Mouse (Mus musculus) hindbrain, embryonic 13.5 days (tissue): ENCODE measurements at regions not wholly inside any gene's neighbourhood (a gene's known extent, or its start where the extent isn't known, plus 50 kb on each side); places are given as distances from the start of the nearest gene placed in this dataset.

Experiments used
- ATAC-seq: fragments of 200-750 bp; cut with Nextera tagmentation; 2 replicates; pipeline ENCODE4 v1.8.0; 2017; ENCODE audit warnings: moderate TSS enrichment; ENCODE audit not compliant: low FRiP score
- H3K27ac ChIP-seq: fragments of 300-500 bp; sonication (generic); 2 replicates; pipeline ENCODE4 v1.5.1; 2015; ENCODE audit warnings: inconsistent platforms, mild to moderate bottlenecking, moderate library complexity
- H3K27me3 ChIP-seq: fragments of 300-500 bp; sonication (generic); 2 replicates; pipeline ENCODE4 v1.6.1; 2015; ENCODE audit warnings: mild to moderate bottlenecking, inconsistent platforms
- H3K36me3 ChIP-seq: fragments of 300-500 bp; sonication (generic); 2 replicates; pipeline ENCODE4 v1.6.1; 2015; ENCODE audit warnings: mild to moderate bottlenecking, inconsistent platforms
- H3K4me1 ChIP-seq: fragments of 300-500 bp; sonication (generic); replicated peaks from 2 replicates; pipeline ENCODE4 v1.6.1; 2015; ENCODE audit warnings: inconsistent platforms
- H3K4me2 ChIP-seq: fragments of 300-500 bp; sonication (generic); 2 replicates; pipeline ENCODE4 v1.6.1; 2015; ENCODE audit warnings: inconsistent platforms, mild to moderate bottlenecking, moderate library complexity
- H3K4me3 ChIP-seq: fragments of 300-500 bp; sonication (generic); 2 replicates; pipeline ENCODE4 v1.5.1; 2015; ENCODE audit warnings: mild to moderate bottlenecking, inconsistent platforms
- H3K9ac ChIP-seq: fragments of 300-500 bp; sonication (generic); 2 replicates; pipeline ENCODE4 v1.6.1; 2015; ENCODE audit warnings: mild to moderate bottlenecking, inconsistent platforms
- H3K9me3 ChIP-seq: fragments of 300-500 bp; sonication (generic); 2 replicates; pipeline ENCODE4 v1.6.1; 2016; ENCODE audit warnings: inconsistent platforms
- WGBS: fragments of 180-500 bp; shearing (Covaris S2); methylation state at CpG from one replicate; pipeline ENCODE4 v1.1.7; 2015; 5-methylcytosine and 5-hydroxymethylcytosine counted together

GRCm38 (mm10) chr10:37315804-37316203 is 177.1 kb upstream of the Marcks start:
- no peak for ATAC-seq
- Histone ChIP-seq H3K4me2 (no peak overlapping the region), H3K27me3 (no peaks in the 10 kb centered on the region), H3K4me1 (peaks cover 5% of the 10 kb centered on the region), H3K9me3 (no peaks in the 10 kb centered on the region), H3K36me3 (no peaks in the 10 kb centered on the region), H3K27ac (no peak overlapping the region), H3K9ac (no peak overlapping the region), H3K4me3 (no peak overlapping the region)
- WGBS: 86% methylated on average over 1 of the region's 1 CpGs

GRCm38 (mm10) chr10:37314746-37315430 is 176.2 kb upstream of the Marcks start:
- peak; percentile 80 for ATAC-seq

GRCm38 (mm10) chr10:37313461-37313860 is 174.7 kb upstream of the Marcks start:
- Histone ChIP-seq H3K36me3 (no peaks in the 10 kb centered on the region), H3K9me3 (no peaks in the 10 kb centered on the region), H3K27me3 (no peaks in the 10 kb centered on the region), H3K9ac (no peak overlapping the region), H3K27ac (no peak overlapping the region), H3K4me1 (peaks cover 5% of the 10 kb centered on the region), H3K4me2 (no peak overlapping the region), H3K4me3 (no peak overlapping the region)
- ATAC-seq: no peak

More at GRCm38 (mm10) chr10:37314746-37315430, 176.2 kb upstream of the Marcks start:
- Histone ChIP-seq H3K27ac (peak overlapping the region; percentile 58), H3K36me3 (no peaks in the 10 kb centered on the region), H3K9ac (no peak overlapping the region), H3K4me3 (no peak overlapping the region), H3K4me2 (no peak overlapping the region), H3K9me3 (no peaks in the 10 kb centered on the region), H3K4me1 (peaks cover 5% of the 10 kb centered on the region), H3K27me3 (no peaks in the 10 kb centered on the region)
- WGBS: 64% methylated on average over 5 of the region's 5 CpGs

DNA sequence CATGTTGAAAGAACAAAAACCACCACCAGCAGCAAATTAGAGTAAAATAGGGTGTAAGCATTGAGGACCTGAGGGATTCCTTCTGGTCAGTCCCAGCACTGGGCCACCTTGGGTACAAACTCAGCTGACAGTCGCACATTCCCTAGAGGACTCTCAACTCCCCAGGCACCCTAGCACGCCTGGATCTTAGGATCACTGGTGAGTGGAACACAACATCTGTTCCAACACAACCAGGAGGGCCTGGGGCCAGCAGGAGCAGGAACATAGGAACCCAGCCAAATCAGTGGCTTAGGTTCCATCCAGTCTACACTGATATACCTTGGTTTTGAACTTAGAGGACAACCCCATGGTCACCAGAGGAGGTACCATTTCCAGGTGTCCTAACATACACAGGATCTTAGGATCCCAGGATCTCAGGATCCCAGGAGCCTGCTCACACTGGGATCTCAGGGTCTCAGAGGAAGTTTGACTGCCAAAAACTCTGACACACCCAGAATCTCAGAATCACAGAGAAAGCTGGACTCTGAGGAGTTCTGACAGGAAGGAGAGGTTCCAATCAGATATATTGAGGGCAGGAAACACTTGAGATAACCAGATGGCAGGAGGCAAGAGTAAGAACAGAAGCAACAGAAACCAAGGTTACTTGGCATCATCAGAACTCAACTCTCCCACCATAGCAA is 171.7 kb upstream of the Marcks start:
- Histone ChIP-seq H3K4me2 (no peak overlapping the region), H3K9me3 (no peaks in the 10 kb centered on the region), H3K4me1 (peaks cover 5% of the 10 kb centered on the region), H3K27ac (no peak overlapping the region), H3K36me3 (no peaks in the 10 kb centered on the region), H3K4me3 (no peak overlapping the region), H3K27me3 (no peaks in the 10 kb centered on the region), H3K9ac (no peak overlapping the region)
- no peak for ATAC-seq
- WGBS: 88% methylated on average over 2 of the region's 2 CpGs

DNA sequence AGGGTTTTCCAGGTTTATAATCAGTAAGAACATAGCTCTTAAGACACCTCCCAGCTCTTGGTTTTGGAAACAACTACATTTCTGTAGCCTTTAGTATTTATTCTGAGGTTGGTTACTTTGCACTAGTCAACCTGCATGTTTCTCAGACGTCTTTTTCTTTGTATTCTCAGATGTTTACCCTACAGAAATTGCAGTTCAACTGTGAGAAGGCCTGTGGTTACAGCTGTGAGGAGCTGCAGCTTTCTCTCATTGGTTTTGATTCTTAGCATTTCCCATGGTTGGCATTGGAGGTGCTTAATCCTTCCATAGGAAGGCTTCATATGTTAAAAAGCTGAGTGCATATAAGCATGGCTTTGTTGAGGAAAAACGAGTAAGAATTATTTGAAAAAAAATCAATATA is 165.9 kb upstream of the Marcks start:
- no peak for ATAC-seq
- no peaks in the 10 kb centered on the region for H3K4me1 ChIP-seq
- no peak overlapping the region for H3K4me2 ChIP-seq
- no peaks in the 10 kb centered on the region for H3K27me3 ChIP-seq
- no peaks in the 10 kb centered on the region for H3K9me3 ChIP-seq
- H3K9ac ChIP-seq: no peak overlapping the region
- WGBS: 54% methylated on average over 2 of the region's 2 CpGs
- H3K27ac ChIP-seq: no peak overlapping the region
- H3K4me3 ChIP-seq: no peak overlapping the region
- no peaks in the 10 kb centered on the region for H3K36me3 ChIP-seq

DNA sequence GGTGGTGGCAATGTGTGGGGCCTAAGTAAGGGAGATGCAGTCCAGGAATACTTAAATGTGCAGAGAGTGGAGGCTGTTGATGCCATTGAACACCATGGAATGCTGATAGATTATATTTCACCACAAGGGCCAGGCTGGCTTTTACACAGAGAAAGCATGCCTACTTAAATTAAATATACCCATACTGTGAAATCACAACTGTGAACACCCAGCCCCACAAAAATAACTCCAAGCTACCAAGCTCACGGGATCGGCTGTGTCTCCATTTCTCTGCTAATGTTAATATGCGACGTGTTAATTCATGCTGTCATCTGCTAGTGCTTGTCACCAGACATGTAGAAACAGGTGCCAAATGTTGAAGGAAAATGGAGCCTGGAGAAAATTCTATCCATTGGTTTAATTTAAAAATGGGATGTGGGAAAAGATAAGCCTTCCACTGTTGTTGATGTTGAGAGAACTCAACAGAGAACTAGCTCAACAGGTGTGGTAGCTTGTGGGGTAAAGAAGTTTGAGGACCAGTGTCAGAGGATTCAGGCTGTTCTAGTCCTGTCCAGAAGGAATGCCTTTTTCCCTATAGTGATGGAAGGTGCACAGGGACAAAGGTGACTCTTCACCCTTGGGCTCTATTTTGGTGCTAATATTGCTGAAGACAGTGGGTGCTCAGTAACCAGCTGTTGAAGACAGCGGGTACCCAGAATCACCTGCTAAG is 161.6 kb upstream of the Marcks start:
- H3K9me3 ChIP-seq: no peaks in the 10 kb centered on the region
- 86% methylated on average over 5 of the region's 5 CpGs for WGBS
- no peaks in the 10 kb centered on the region for H3K4me1 ChIP-seq
- ATAC-seq: no peak
- H3K27ac ChIP-seq: no peak overlapping the region
- H3K36me3 ChIP-seq: no peaks in the 10 kb centered on the region
- no peaks in the 10 kb centered on the region for H3K27me3 ChIP-seq
- H3K4me2 ChIP-seq: no peak overlapping the region
- H3K9ac ChIP-seq: no peak overlapping the region
- H3K4me3 ChIP-seq: no peak overlapping the region

- no peak overlapping the region for H3K4me2 ChIP-seq
- no peak overlapping the region for H3K27ac ChIP-seq
- H3K4me3 ChIP-seq: no peak overlapping the region
- WGBS: 90% methylated on average over 4 of the region's 4 CpGs
- no peaks in the 10 kb centered on the region for H3K36me3 ChIP-seq
- no peaks in the 10 kb centered on the region for H3K4me1 ChIP-seq
- H3K9me3 ChIP-seq: no peaks in the 10 kb centered on the region
- ATAC-seq: no peak
- no peak overlapping the region for H3K9ac ChIP-seq
- no peaks in the 10 kb centered on the region for H3K27me3 ChIP-seq
These were observed 160.1 kb upstream of the Marcks start for GRCm38 (mm10) chr10:37298689-37299421.

DNA sequence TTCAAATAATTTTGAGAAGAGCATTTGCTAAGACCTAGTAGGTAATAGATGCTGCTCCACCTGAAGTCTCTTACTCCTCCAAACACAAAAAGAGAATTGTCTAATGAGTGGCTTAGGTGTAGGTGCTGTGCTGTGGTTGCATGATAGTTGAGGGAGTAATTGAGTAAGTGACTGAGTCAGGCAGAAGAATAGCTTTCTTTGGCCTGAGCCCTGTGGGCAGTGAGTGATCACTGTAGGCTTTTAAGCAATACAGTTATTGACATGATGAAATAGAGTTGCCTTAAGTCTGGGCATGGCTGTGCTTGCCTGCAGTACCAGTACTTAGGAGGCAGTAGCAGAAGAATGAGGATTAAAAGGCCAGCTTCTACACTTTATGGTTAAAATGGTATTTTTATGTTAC is 155.5 kb upstream of the Marcks start:
- no peaks in the 10 kb centered on the region for H3K4me1 ChIP-seq

DNA sequence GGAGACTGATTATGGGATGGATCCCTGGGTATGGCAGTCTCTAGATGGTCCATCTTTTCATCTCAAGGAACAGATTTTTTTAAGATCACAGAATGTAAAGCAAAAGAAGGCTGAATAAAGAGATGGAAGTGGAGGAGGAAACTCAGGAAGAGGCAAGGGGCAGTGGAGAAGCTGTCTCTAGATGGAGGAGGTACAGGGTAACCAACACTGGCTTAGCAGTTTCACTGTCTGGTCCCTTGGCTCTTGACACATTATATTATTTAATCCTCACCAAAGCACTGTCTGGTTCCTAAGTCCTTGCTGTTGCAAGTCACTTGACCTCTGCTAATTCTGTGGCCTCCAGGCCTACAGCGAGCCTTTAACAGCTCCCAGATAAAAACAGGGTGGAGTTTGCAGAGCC is 154.6 kb upstream of the Marcks start:
- Histone ChIP-seq H3K27ac (no peak overlapping the region), H3K4me3 (no peak overlapping the region), H3K4me1 (no peaks in the 10 kb centered on the region), H3K4me2 (no peak overlapping the region), H3K36me3 (no peaks in the 10 kb centered on the region), H3K9me3 (no peaks in the 10 kb centered on the region), H3K27me3 (no peaks in the 10 kb centered on the region), H3K9ac (no peak overlapping the region)
- WGBS: 88% methylated on average over 1 of the region's 1 CpGs
- ATAC-seq: no peak

More for the DNA sequence above, 155.5 kb upstream of the Marcks start:
- H3K4me3 ChIP-seq: no peak overlapping the region
- no peaks in the 10 kb centered on the region for H3K36me3 ChIP-seq
- H3K27ac ChIP-seq: no peak overlapping the region
- H3K4me2 ChIP-seq: no peak overlapping the region
- H3K9me3 ChIP-seq: no peaks in the 10 kb centered on the region
- H3K9ac ChIP-seq: no peak overlapping the region
- no peaks in the 10 kb centered on the region for H3K27me3 ChIP-seq
- ATAC-seq: no peak

DNA sequence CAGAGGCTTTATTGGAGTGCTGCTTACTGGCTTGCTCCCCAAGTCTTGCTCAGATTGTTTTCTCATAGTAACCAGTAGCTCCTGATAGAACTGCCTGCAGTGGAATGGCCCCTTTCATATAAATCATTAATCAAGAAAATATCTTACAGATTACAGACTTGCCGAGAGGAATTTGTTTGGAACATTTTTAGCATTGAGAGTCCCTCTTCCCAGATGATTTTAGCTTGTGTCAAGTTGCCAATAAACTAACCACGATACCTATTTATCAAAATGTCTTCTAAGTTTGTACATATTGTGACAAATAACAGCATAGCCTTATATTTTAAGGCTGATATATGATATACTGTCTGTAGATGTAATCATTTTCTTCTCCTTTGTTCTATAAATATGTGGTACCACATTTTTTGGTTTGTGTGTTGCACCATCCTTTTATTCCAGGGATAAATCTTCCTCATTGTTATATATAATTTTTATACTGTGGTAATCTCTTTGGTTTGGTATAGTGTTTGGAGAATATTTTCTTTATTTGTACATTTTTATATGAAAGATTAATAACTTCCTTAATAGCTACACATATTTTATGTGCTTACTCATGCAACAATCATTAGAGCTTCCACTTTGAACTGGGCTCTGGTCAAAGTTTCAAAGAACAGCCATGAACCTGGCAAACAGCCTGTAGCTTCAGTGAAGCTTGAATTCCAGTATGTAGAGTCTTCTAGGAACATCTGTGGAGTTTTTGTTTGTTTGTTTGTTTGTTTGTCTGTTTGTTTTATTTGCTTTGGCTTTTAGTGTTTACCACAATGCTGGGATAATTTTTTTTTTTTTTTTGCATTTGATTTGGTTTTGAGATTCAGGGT is 153.1 kb upstream of the Marcks start:
- 92% methylated on average over 2 of the region's 2 CpGs for whole genome bisulfite sequencing
- H3K4me2 ChIP-seq: no peak overlapping the region
- H3K9me3 ChIP-seq: no peaks in the 10 kb centered on the region
- H3K4me3 ChIP-seq: no peak overlapping the region
- ATAC-seq: no peak
- H3K36me3 ChIP-seq: no peaks in the 10 kb centered on the region
- H3K4me1 ChIP-seq: no peaks in the 10 kb centered on the region
- H3K27me3 ChIP-seq: no peaks in the 10 kb centered on the region
- H3K27ac ChIP-seq: no peak overlapping the region
- no peak overlapping the region for H3K9ac ChIP-seq

DNA sequence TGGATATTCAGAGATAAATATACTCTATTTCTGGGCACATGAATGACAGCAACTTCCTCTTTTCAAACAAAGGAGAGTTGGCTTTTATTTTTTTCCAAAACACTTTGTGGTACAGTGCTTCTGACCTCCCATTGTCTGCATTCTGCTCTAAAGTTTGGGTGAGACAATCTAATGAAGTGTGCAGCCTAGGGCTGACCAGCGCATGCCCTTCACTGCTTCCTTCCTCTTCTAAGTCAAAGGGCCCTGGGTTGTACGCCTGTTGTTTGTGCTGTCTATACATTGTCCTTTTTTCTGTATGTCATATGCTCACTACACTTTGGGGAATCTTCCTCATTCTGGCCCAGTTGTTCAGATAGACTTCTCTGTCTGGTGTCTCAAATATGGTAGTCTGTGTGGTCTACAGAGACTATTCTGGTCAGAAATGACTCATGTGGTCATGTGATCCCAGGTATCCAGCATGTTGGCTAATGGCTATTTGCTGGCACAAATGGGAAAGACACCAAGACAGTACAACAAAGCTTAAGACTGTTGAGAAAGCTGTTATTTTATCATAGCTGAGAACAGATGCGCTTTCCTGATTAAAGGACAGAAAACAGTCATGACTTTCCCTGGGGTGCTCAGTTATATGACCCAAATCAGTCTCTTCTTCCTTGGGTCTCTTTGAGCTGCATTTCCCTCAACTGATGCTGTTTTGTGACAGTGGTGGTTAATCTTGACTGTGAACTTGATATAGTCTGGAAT is 151.4 kb upstream of the Marcks start:
- 83% methylated on average over 3 of the region's 3 CpGs for WGBS
- Histone ChIP-seq H3K4me1 (no peaks in the 10 kb centered on the region), H3K4me3 (no peak overlapping the region), H3K27me3 (no peaks in the 10 kb centered on the region), H3K27ac (no peak overlapping the region), H3K9me3 (no peaks in the 10 kb centered on the region), H3K4me2 (no peak overlapping the region), H3K9ac (no peak overlapping the region), H3K36me3 (no peaks in the 10 kb centered on the region)
- ATAC-seq: no peak
